9 mouse cellular contexts compared by ENCODE assay signal in genomic region chr1:43467656-43468055, GRCm38 (mm10). TPM values are rescaled to one million over a fixed set of nuclear protein-coding genes. Genes with fewer than 3 reads are reported as not detected.
DNase-seq lines count a peak whose midpoint lies in the region; ATAC-seq and TF ChIP-seq lines count a peak whose summit lies in the region.
"Had no signal": no experiment of that assay in that cellular context is flagged by ENCODE, and none has a peak within 500 bp of the region (broad histone marks: within the 10 kb centered on the region; RNA-seq: fewer than 3 reads in every experiment).

No protein-coding gene starts in this region.

- ATAC-seq in kidney, embryonic 14.5 days (ENCODE audit: low FRiP score, low TSS enrichment): no peak
- ATAC-seq in midbrain, embryonic 14.5 days (ENCODE audit: low FRiP score, low TSS enrichment): no peak

- no peaks in the 10 kb centered on the region for H3K9me3 ChIP-seq in kidney, embryonic 14.5 days (ENCODE audit: control insufficient read depth, low read length)
- H3K9me3 ChIP-seq in midbrain, embryonic 14.5 days (ENCODE audit: control insufficient read depth, low read length): no peaks in the 10 kb centered on the region
- H3K9me3 ChIP-seq: heart, embryonic 13.5 days; liver, embryonic 15.5 days had no signal

- H3K27me3 ChIP-seq in kidney, embryonic 14.5 days (ENCODE audit: control insufficient read depth, insufficient read depth, low read length): no peaks in the 10 kb centered on the region
- H3K27me3 ChIP-seq in midbrain, embryonic 14.5 days (ENCODE audit: control insufficient read depth, insufficient read depth, low read length): no peaks in the 10 kb centered on the region
- H3K27me3 ChIP-seq: heart, embryonic 13.5 days; liver, embryonic 15.5 days had no signal

- no peak overlapping the region for H3K4me2 ChIP-seq in kidney, embryonic 14.5 days (replicated peaks; ENCODE audit: low read depth, low read length)
- H3K4me2 ChIP-seq in midbrain, embryonic 14.5 days (ENCODE audit: low read length): no peak overlapping the region
- H3K4me2 ChIP-seq: heart, embryonic 13.5 days; liver, embryonic 15.5 days had no signal

- WGBS in kidney, embryonic 14.5 days: 87% methylated on average over 8 of the region's 8 CpGs
- WGBS in olfactory bulb, adult 2 months: 42% methylated on average over 8 of the region's 8 CpGs
- WGBS in midbrain, embryonic 14.5 days: 95% methylated on average over 8 of the region's 8 CpGs

- no peak overlapping the region for H3K27ac ChIP-seq in kidney, embryonic 14.5 days (ENCODE audit: low read depth, low read length)
- peak overlapping the region; percentile 13 for H3K27ac ChIP-seq in olfactory bulb, adult 2 months (ENCODE audit: insufficient read depth, low read depth, low read length)
- H3K27ac ChIP-seq in midbrain, embryonic 14.5 days (replicated peaks; ENCODE audit: low read depth, low read length): no peak overlapping the region
- H3K27ac ChIP-seq: liver, embryonic 15.5 days had no signal

- peaks cover 50% of the 10 kb centered on the region for H3K4me1 ChIP-seq in kidney, embryonic 14.5 days (ENCODE audit: control insufficient read depth, insufficient read depth, low read length)
- H3K4me1 ChIP-seq in olfactory bulb, adult 2 months (ENCODE audit: control insufficient read depth, insufficient read depth, low read length): peaks cover 36% of the 10 kb centered on the region
- 0 out of 2 replicates have a peak, but pooled peaks cover 5% of the 10 kb centered on the region for H3K4me1 ChIP-seq in midbrain, embryonic 14.5 days (ENCODE audit: control insufficient read depth, insufficient read depth, low read length)

- H3K9ac ChIP-seq in kidney, embryonic 14.5 days (ENCODE audit: low read depth, low read length): no peak overlapping the region
- no peak overlapping the region for H3K9ac ChIP-seq in midbrain, embryonic 14.5 days (replicated peaks; ENCODE audit: low read length)
- H3K9ac ChIP-seq: heart, embryonic 13.5 days; liver, embryonic 15.5 days had no signal

- TF ChIP-seq CTCF in olfactory bulb, adult 2 months (IDR thresholded peaks at IDR 0.05; ENCODE audit: insufficient read depth, low read depth, low read length): no peak

- no peaks in the 10 kb centered on the region for H3K36me3 ChIP-seq in kidney, embryonic 14.5 days (ENCODE audit: control insufficient read depth, insufficient read depth, low read length)
- no peaks in the 10 kb centered on the region for H3K36me3 ChIP-seq in midbrain, embryonic 14.5 days (ENCODE audit: control insufficient read depth, insufficient read depth, low read length)
- H3K36me3 ChIP-seq: heart, embryonic 13.5 days; liver, embryonic 15.5 days had no signal

- TF ChIP-seq POLR2A in olfactory bulb, adult 2 months (IDR thresholded peaks at IDR 0.05; ENCODE audit: insufficient read depth, low read depth, low read length): no peak

- intact Hi-C loops in heart, postnatal 10 days (cut with DNase I): no loop called here

- no peak overlapping the region for H3K4me3 ChIP-seq in kidney, embryonic 14.5 days (ENCODE audit: low read length)
- H3K4me3 ChIP-seq in olfactory bulb, adult 2 months (ENCODE audit: insufficient read depth, low read depth, low read length): no peak overlapping the region
- no peak overlapping the region for H3K4me3 ChIP-seq in midbrain, embryonic 14.5 days (replicated peaks; ENCODE audit: low read depth, low read length)
- H3K4me3 ChIP-seq: heart, embryonic 13.5 days; liver, embryonic 15.5 days had no signal

- DNase-seq in kidney, postnatal 14 days: peak; percentile 31
- DNase-seq in adrenal gland, postnatal 14 days: peak; percentile 62
- DNase-seq in heart, postnatal 10 days: peak; percentile 30 to 34
- DNase-seq in embryo, embryonic 10 days (ENCODE audit: low spot score): no peak
- DNase-seq in midbrain, embryonic 14.5 days: no peak

RNA-seq across cellular contexts. Expression of gene Nck2, which starts 23.3 kb away (rescaled TPM):
- 43.6 and 54.0 TPM in 2 replicates for polyA plus RNA-seq in kidney, embryonic 14.5 days (2014; fragmentation: Nextera tagmentation; extraction: Ambion mirVana)
- 28.1 and 29.2 TPM in 2 replicates for total RNA-seq in adrenal gland, postnatal 14 days (2021)
- 10 to 100 TPM; 30.2 to 33.8 TPM for total RNA-seq in heart, postnatal 10 days (2021)
- polyA plus RNA-seq in olfactory bulb, adult 2 months (2012; ENCODE audit: insufficient read depth, insufficient read length, low replicate concordance, missing spikeins): not detected in 2 replicates
- polyA plus RNA-seq in midbrain, embryonic 14.5 days (2014; fragmentation: Nextera tagmentation; extraction: Ambion mirVana): 37.9 and 38.8 TPM in 2 replicates

Comparison
In these comparisons a context has a peak if more than half of its experiments do, and no peak if none do; other contexts are left out.
1. DNase-seq: peak in kidney, postnatal 14 days (single experiment), adrenal gland, postnatal 14 days (single experiment) and heart, postnatal 10 days (2 of 2); none in embryo, embryonic 10 days (single experiment) and midbrain, embryonic 14.5 days (single experiment).
2. RNA of gene Nck2, which starts 23.3 kb away (polyA plus RNA-seq): 43.6 to 54.0 TPM in kidney, embryonic 14.5 days and 37.9 to 38.8 TPM in midbrain, embryonic 14.5 days; not detected in olfactory bulb, adult 2 months; every median in the first group is over 10 times any median in the second.